Mouse (Mus musculus) ZHBTc4 (cell line): ENCODE measurements at regions not wholly inside any gene's neighbourhood (a gene's known extent, or its start where the extent isn't known, plus 50 kb on each side); places are given as distances from the start of the nearest gene placed in this dataset.

Experiments used
- DNase-seq: peaks from one replicate; pipeline ENCODE4 v3.0.0-alpha.2; 2011; ENCODE audit warnings: low read depth, low spot score

GRCm38 (mm10) chr5:96931576-96932152 is 65.8 kb upstream of the Bmp2k start:
- DNase-seq, result peak; percentile 10

DNA sequence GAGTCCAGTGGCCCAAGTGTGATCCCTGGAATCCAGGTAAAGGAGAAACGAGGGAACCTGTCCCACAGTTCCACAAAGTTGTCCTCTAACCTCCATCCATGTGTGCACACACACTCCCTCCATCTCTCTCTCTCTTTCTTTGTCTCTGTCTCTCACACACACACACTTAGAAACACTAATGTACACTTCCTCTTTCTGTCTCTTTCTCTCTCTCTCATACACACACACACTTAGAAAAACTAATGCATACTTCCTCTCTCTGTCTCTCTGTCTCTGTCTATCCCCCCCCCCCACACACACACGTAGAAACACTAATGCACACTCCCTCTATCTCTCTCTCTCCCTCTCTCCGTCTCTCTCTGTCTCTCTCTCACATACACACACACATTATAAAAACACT is 61.2 kb upstream of the Bmp2k start:
- no peak for DNase-seq

GRCm38 (mm10) chr5:96938718-96939117 is 58.8 kb upstream of the Bmp2k start:
- no peak for DNase-seq

- DNase-seq, result no peak
These were observed 58.2 kb upstream of the Bmp2k start for GRCm38 (mm10) chr5:96939273-96939672.

GRCm38 (mm10) chr5:96940170-96941086 is 57.1 kb upstream of the Bmp2k start:
- DNase-seq, result no peak

- DNase-seq, result no peak
These were observed 56.4 kb upstream of the Bmp2k start for GRCm38 (mm10) chr5:96941087-96941468.

DNA sequence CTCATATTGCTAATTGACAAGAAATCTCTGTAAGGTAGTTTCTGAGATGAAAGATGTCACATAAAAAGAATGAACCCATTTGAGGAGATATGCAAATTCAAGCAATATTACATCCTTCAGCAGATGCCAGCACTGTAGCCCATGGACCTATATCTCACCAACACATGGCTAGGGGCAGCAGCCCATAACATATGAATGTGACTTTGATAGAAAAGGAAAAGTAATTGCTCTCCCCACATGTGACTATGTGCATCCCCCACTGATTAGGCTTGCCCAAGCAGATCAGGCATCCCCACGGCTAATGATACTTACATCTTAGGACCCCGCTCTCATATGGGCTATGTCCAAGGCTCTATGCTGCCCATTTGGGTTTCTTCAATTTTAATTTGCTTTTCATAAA is 56.0 kb upstream of the Bmp2k start:
- DNase-seq, result no peak
